Mouse (Mus musculus): ENCODE measurements around the gene Adam23.
"Not testable (repeated sequence)": the region's sequence is repeated elsewhere in the genome, so short reads cannot be mapped to it uniquely, and the experiment has no call there.

Gene Adam23

GRCm38 (mm10) chr1:63576803-63577202 lies 131.1 kb downstream of the Adam23 start:
- DNase-seq (ENCODE audit: low spot score in 2 of 2): no peak

GRCm38 (mm10) chr1:63579153-63579552 lies 133.5 kb downstream of the Adam23 start:
- DNase-seq (ENCODE audit: low spot score in 2 of 2): no peak

GRCm38 (mm10) chr1:63586869-63587268 lies 141.2 kb downstream of the Adam23 start:
- no peak for DNase-seq (ENCODE audit: low spot score in 2 of 2)

GRCm38 (mm10) chr1:63603870-63604500 lies 158.3 kb downstream of the Adam23 start:
- DNase-seq (ENCODE audit: low spot score in 2 of 2): no peak

GRCm38 (mm10) chr1:63609613-63610012 lies 163.9 kb downstream of the Adam23 start:
- DNase-seq (ENCODE audit: low spot score in 2 of 2): no peak

- no peak for DNase-seq (ENCODE audit: low spot score in 2 of 2)
Measured at GRCm38 (mm10) chr1:63614594-63614993, 168.9 kb downstream of the Adam23 start.

GRCm38 (mm10) chr1:63615668-63616067 lies 170.0 kb downstream of the Adam23 start, which contains the start of gene Gm39653:
TSS of gene Gm39653 (plus strand) at chr1:63615968.
- no peak for DNase-seq (ENCODE audit: low spot score in 2 of 2)

- DNase-seq (ENCODE audit: low spot score in 2 of 2): no peak
Measured at GRCm38 (mm10) chr1:63628211-63628610, 182.5 kb downstream of the Adam23 start.

- not testable (repeated sequence) for DNase-seq (ENCODE audit: low spot score in 2 of 2)
Measured at GRCm38 (mm10) chr1:63630390-63630789, 184.7 kb downstream of the Adam23 start.

- DNase-seq (ENCODE audit: low spot score in 2 of 2): no peak
Measured at GRCm38 (mm10) chr1:63639921-63640320, 194.2 kb downstream of the Adam23 start.

All from frontal cortex, postnatal 14 days (tissue).